Mouse (Mus musculus): ENCODE measurements at regions not wholly inside any gene's neighbourhood (a gene's known extent, or its start where the extent isn't known, plus 50 kb on each side); places are given as distances from the start of the nearest gene placed in this dataset.

DNA sequence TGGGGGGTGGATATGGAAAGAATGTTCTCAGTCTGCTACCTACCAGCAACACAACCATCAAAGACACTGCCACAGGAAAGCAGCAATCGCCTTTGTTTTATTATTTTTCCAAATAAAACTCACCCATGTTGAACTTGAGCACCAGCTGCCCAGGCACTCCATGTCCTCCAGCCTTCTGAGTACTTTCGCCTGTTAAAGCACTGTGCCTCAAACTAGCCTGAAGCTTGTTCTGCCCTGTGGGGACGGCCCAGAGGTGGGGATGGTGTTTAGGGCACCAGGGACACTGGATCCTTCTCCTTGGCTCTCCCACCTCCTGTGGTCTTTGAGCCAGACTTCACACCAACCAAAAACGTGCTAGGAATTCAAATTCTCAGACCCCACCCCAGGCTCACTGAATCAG is 269.0 kb upstream of the Pkdcc start:
- TF ChIP-seq CTCF (conservative IDR thresholded peaks at IDR 0.05; ENCODE audit: low read length) = no peak
- no peak for TF ChIP-seq POU5F1 (IDR thresholded peaks at IDR 0.05; ENCODE audit: borderline replicate concordance, low read length)
- no peak for TF ChIP-seq NANOG (IDR thresholded peaks at IDR 0.05; ENCODE audit: borderline replicate concordance, low read length)
